Mouse (Mus musculus): ENCODE data around the gene Fkbp10. TPM values are rescaled to one million over a fixed set of nuclear protein-coding genes. Genes with fewer than 3 reads are reported as not detected.
A peak's percentile ranks its signal among the peaks of the same experiment; 100 is the strongest.

The Fkbp10 gene
- polyA plus RNA-seq, 1 experiment from 2014 or later, result 106 TPM

DNA sequence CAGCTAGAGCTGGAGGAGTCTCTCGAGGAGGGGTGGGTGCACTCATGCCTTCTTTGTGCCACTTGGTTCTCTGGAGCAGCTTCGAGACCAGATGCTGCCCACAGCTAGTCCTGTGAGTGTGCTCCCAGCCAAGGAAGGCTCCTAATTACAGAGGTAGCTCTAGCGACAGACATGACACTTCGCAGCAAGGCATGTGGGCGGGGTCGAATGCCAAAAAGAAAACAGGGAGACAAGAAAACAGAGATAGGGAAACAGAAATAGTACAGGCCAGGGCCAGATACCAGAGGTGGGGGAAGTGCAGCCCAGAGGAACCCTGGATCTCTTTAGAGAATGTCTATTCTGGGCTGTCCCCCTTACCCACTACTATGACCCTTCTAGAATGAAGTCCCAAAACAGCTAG, 13.3 kb upstream of the Fkbp10 start:
- 23% methylated on average over 6 of the region's 6 CpGs for WGBS
- Histone ChIP-seq H3K9me3 (ENCODE audit: control insufficient read depth, low read depth, low read length) (no peaks in the 10 kb centered on the region), H3K4me2 (replicated peaks; ENCODE audit: low read depth, low read length) (no peak overlapping the region), H3K4me3 (ENCODE audit: low read depth, low read length) (no peak overlapping the region), H3K36me3 (ENCODE audit: control insufficient read depth, insufficient read depth, low read length) (no peaks in the 10 kb centered on the region), H3K27ac (ENCODE audit: low read length) (no peak overlapping the region; the same call in 1 of the 2 replicates), H3K4me1 (ENCODE audit: control insufficient read depth, insufficient read depth, low read length) (peaks cover 32% of the 10 kb centered on the region; the same call in 1 of the 2 replicates), H3K9ac (replicated peaks; ENCODE audit: low read depth, low read length) (no peak overlapping the region), H3K27me3 (ENCODE audit: control insufficient read depth, insufficient read depth, low read length) (no peaks in the 10 kb centered on the region)
- ATAC-seq (ENCODE audit: insufficient number of reproducible peaks, insufficient read depth, low FRiP score, low read depth), result no peak

DNA sequence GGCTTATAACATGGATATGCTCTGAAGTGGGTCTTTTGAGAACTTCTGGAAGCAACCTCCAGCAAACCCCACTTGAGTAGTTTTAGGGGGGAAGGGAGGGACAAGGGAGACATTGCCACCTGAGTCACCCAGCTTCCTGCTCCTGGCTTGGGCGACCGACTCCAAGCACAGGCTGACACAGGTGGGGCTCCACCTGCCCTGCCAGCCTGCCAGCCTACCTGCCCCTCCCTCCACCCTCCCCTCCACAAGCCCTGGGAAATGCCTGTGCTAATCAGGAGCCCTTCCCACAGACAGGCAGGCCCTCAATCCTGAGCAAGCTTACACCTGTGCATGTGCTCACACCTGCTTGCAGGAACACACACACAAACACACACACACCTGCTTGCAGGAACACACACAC, 12.8 kb upstream of the Fkbp10 start:
- H3K27ac ChIP-seq (ENCODE audit: low read length), result peak overlapping the region; percentile 61; the same call in 1 of the 2 replicates

DNA sequence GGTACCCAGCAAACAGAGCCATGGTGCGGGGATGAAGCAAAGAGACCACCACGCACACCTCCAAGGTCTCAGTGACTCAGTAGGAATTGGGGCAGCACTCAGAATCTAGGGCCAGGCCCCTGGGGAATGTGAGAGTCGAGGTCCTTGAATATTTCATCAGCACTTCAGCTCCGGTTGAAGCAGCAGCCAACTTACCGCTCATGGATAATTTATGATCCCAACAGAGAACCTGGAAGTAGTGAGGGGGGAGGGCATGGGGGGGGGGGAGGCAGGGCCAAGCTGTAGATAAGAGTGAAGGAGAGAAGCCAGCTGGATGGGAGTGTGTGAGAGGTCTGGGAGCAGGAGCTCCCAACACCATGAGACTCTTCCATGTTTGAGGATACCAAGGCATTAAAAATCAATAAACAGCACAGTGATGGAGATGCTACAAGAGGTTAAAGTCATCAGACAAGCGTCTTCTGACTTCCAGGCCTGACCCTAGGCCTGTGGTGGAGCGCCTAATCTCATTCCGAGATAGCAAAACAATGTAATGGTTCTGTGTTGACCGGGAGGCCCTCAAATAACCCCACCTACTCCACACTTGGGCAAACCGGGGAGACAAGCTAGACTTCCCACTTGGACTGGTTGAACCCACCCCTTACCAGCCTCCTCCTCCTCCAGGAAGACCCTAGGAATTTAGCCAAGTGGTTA, 11.9 kb upstream of the Fkbp10 start:
- Histone ChIP-seq H3K9ac (replicated peaks; ENCODE audit: low read depth, low read length) (no peak overlapping the region), H3K36me3 (ENCODE audit: control insufficient read depth, insufficient read depth, low read length) (peaks cover 3% of the 10 kb centered on the region), H3K4me3 (ENCODE audit: low read depth, low read length) (no peak overlapping the region), H3K4me2 (replicated peaks; ENCODE audit: low read depth, low read length) (no peak overlapping the region), H3K27ac (ENCODE audit: low read length) (peak overlapping the region; percentile 61; the same call in 1 of the 2 replicates), H3K27me3 (ENCODE audit: control insufficient read depth, insufficient read depth, low read length) (no peaks in the 10 kb centered on the region), H3K4me1 (ENCODE audit: control insufficient read depth, insufficient read depth, low read length) (peaks cover 33% of the 10 kb centered on the region; the same call in 1 of the 2 replicates), H3K9me3 (ENCODE audit: control insufficient read depth, low read depth, low read length) (no peaks in the 10 kb centered on the region)
- 33% methylated on average over 10 of the region's 10 CpGs for WGBS
- ATAC-seq (ENCODE audit: insufficient number of reproducible peaks, insufficient read depth, low FRiP score, low read depth), result 0 out of 2 replicates have a peak, but pooled peaks have one; percentile 16

More for the DNA sequence above, 12.8 kb upstream of the Fkbp10 start:
- no peak overlapping the region for H3K4me3 ChIP-seq (ENCODE audit: low read depth, low read length)
- H3K4me2 ChIP-seq (replicated peaks; ENCODE audit: low read depth, low read length), result no peak overlapping the region
- H3K4me1 ChIP-seq (ENCODE audit: control insufficient read depth, insufficient read depth, low read length), result peaks cover 31% of the 10 kb centered on the region; the same call in 1 of the 2 replicates
- ATAC-seq (ENCODE audit: insufficient number of reproducible peaks, insufficient read depth, low FRiP score, low read depth), result peak; percentile 25
- no peak overlapping the region for H3K9ac ChIP-seq (replicated peaks; ENCODE audit: low read depth, low read length)
- no peaks in the 10 kb centered on the region for H3K36me3 ChIP-seq (ENCODE audit: control insufficient read depth, insufficient read depth, low read length)
- H3K9me3 ChIP-seq (ENCODE audit: control insufficient read depth, low read depth, low read length), result no peaks in the 10 kb centered on the region
- no peaks in the 10 kb centered on the region for H3K27me3 ChIP-seq (ENCODE audit: control insufficient read depth, insufficient read depth, low read length)
- WGBS, result 45% methylated on average over 2 of the region's 2 CpGs

DNA sequence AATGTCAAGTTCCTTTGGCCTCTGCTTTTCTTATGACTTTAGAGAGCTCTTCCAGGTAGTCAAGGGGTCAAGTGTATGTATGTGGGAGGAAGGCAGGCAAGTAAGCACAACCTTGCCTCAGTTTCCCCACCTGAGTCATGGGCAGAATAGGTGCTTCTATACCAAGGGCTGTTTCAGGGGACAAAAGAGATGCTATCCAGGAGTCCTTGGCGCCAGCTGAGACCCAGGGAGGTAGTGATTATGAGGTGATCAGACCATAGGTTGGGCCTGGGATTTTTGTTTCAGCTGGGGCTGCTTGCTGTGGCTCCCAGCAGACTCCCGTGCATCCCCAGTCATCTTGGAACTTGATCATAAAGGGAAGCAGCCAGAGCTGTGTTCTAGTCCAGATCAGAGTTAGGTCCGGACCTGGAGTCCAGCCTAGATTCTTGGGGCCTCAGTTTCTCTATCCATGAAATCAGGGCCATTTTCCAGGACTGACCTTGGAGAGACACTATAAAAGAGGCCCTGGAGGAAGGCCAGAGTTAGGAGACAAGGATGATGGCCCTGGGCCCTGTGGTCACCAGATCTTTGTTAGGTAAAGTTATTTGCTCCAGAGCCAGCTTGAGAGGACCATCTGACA, 10.9 kb upstream of the Fkbp10 start:
- peaks cover 11% of the 10 kb centered on the region for H3K36me3 ChIP-seq (ENCODE audit: control insufficient read depth, insufficient read depth, low read length)
- 85% methylated on average over 3 of the region's 3 CpGs for WGBS
- no peaks in the 10 kb centered on the region for H3K27me3 ChIP-seq (ENCODE audit: control insufficient read depth, insufficient read depth, low read length)
- peaks cover 33% of the 10 kb centered on the region; the same call in 1 of the 2 replicates for H3K4me1 ChIP-seq (ENCODE audit: control insufficient read depth, insufficient read depth, low read length)
- H3K27ac ChIP-seq (ENCODE audit: low read length), result no peak overlapping the region
- no peak for ATAC-seq (ENCODE audit: insufficient number of reproducible peaks, insufficient read depth, low FRiP score, low read depth)
- H3K4me2 ChIP-seq (replicated peaks; ENCODE audit: low read depth, low read length), result no peak overlapping the region
- no peak overlapping the region for H3K4me3 ChIP-seq (ENCODE audit: low read depth, low read length)
- H3K9me3 ChIP-seq (ENCODE audit: control insufficient read depth, low read depth, low read length), result no peaks in the 10 kb centered on the region
- no peak overlapping the region for H3K9ac ChIP-seq (replicated peaks; ENCODE audit: low read depth, low read length)

DNA sequence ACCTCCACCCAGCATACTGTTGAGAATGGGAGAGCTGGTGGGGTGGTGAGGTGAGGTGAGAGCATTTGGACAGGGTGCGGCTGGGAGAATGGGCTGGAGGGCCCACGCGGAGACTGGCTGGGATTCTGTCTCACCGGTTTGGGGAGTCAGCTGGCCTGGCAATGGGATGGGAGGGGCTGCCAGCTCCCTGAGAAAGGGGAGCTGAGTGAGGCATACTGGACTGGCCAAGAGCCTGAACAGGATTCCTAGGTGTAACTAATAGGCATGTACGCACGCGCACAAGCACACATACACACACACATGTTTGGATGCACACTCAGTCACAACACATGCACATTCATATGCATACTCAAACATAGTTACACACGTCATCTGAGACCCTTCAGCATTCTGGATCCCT, 9.2 kb upstream of the Fkbp10 start:
- Histone ChIP-seq H3K4me3 (ENCODE audit: low read depth, low read length) (no peak overlapping the region), H3K27me3 (ENCODE audit: control insufficient read depth, insufficient read depth, low read length) (no peaks in the 10 kb centered on the region), H3K4me2 (replicated peaks; ENCODE audit: low read depth, low read length) (no peak overlapping the region), H3K27ac (ENCODE audit: low read length) (peak overlapping the region; percentile 21; the same call in 1 of the 2 replicates), H3K36me3 (ENCODE audit: control insufficient read depth, insufficient read depth, low read length) (peaks cover 17% of the 10 kb centered on the region), H3K4me1 (ENCODE audit: control insufficient read depth, insufficient read depth, low read length) (peaks cover 26% of the 10 kb centered on the region; the same call in 1 of the 2 replicates), H3K9ac (replicated peaks; ENCODE audit: low read depth, low read length) (no peak overlapping the region), H3K9me3 (ENCODE audit: control insufficient read depth, low read depth, low read length) (no peaks in the 10 kb centered on the region)
- WGBS, result 72% methylated on average over 8 of the region's 8 CpGs
- ATAC-seq (ENCODE audit: insufficient number of reproducible peaks, insufficient read depth, low FRiP score, low read depth), result no peak; the same call in 1 of the 2 replicates

DNA sequence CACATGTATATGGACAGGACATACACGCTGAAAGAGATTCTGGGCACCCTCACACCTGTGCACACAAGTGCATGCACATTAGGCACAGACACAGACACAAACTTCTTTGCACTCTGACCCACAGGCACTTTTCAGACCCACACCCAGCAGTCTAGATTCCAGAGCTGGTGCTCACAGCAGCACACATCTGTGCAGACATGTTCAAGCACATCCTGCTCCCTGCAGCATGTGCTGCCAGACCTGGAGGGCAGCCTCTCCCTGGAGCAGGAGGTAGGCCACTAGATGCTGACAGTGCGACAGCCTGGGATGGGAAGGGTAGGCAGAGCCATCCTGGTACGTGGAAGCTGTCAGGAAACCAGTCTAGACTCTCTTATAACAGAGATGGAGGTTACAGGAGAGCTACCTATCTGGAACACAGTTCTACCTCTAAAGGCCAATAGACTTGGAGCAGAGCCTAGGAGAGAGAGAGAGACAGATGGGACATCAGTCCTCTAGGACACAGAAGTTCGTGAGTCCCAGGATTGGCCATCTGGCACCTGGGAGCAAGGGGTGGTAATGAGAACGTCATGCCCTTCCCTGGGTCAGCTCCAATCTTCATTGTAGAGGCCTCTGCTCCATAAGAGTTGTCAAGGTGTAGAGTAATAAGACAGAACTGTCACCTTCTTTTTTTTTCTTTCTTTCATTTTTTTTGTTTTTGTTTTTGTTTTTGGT, 8.3 kb upstream of the Fkbp10 start:
- peaks cover 31% of the 10 kb centered on the region; the same call in 1 of the 2 replicates for H3K4me1 ChIP-seq (ENCODE audit: control insufficient read depth, insufficient read depth, low read length)
- H3K4me2 ChIP-seq (replicated peaks; ENCODE audit: low read depth, low read length), result no peak overlapping the region
- H3K27ac ChIP-seq (ENCODE audit: low read length), result no peak overlapping the region; the same call in 1 of the 2 replicates
- no peaks in the 10 kb centered on the region for H3K9me3 ChIP-seq (ENCODE audit: control insufficient read depth, low read depth, low read length)
- no peaks in the 10 kb centered on the region for H3K27me3 ChIP-seq (ENCODE audit: control insufficient read depth, insufficient read depth, low read length)
- no peak for ATAC-seq (ENCODE audit: insufficient number of reproducible peaks, insufficient read depth, low FRiP score, low read depth)
- no peak overlapping the region for H3K4me3 ChIP-seq (ENCODE audit: low read depth, low read length)
- no peak overlapping the region for H3K9ac ChIP-seq (replicated peaks; ENCODE audit: low read depth, low read length)
- H3K36me3 ChIP-seq (ENCODE audit: control insufficient read depth, insufficient read depth, low read length), result peaks cover 17% of the 10 kb centered on the region
- 73% methylated on average over 5 of the region's 5 CpGs for WGBS

DNA sequence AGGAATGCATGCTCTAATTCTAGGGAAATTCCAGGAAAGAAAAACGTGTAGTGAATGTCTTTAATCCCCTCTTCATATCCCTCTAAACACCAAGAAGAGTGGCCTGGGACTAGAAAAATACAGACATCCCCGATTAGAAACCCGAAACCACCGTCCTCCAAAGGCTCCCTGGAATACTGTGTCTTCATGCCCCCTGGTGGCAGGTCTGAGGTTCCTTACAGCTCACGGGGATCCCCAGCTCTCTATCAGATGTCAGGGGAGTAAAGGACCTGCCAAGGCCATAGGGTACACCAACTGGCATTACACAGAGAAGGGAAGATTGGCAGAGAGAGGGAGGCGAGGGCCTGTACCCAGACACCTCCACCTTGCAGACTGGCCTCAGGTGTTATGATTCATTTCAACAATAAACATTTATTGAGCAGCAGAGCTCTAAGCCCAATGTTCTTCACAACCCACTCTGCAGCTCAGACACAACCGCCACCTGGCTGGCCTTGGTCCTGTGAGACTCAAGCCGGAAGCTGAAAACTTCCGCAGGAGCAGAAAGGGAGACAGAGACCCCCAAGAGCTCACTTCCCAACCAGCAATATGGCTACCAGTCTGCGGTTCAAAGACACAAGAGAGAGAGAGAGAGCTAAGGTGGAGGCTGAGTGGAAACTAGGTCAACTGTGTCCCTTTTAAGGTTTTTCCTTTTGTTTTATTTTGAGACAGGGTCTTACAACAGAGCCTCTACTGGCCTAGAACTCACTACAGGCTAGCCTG, 7.2 kb upstream of the Fkbp10 start:
- peaks cover 35% of the 10 kb centered on the region for H3K4me1 ChIP-seq (ENCODE audit: control insufficient read depth, insufficient read depth, low read length)
- no peak overlapping the region for H3K4me3 ChIP-seq (ENCODE audit: low read depth, low read length)
- ATAC-seq (ENCODE audit: insufficient number of reproducible peaks, insufficient read depth, low FRiP score, low read depth), result 0 out of 2 replicates have a peak, but pooled peaks have one; percentile 39
- H3K27ac ChIP-seq (ENCODE audit: low read length), result no peak overlapping the region
- no peak overlapping the region for H3K9ac ChIP-seq (replicated peaks; ENCODE audit: low read depth, low read length)
- no peaks in the 10 kb centered on the region for H3K9me3 ChIP-seq (ENCODE audit: control insufficient read depth, low read depth, low read length)
- H3K36me3 ChIP-seq (ENCODE audit: control insufficient read depth, insufficient read depth, low read length), result peaks cover 17% of the 10 kb centered on the region
- no peak overlapping the region for H3K4me2 ChIP-seq (replicated peaks; ENCODE audit: low read depth, low read length)
- 37% methylated on average over 10 of the region's 10 CpGs for WGBS
- no peaks in the 10 kb centered on the region for H3K27me3 ChIP-seq (ENCODE audit: control insufficient read depth, insufficient read depth, low read length)
